Mouse (Mus musculus) T-helper 17 cell (primary cell): ENCODE results near the gene Srgap1.

ENCODE experiments used
- in situ Hi-C, 2 experiments: fragments of 300-600 bp; cut with MboI, MseI; formaldehyde crosslinking; loops; 1 replicate in 1 of 2; 2 replicates in 1 of 2; pipeline ENCODE4 v1.15.1; 2025; ENCODE audit warnings: high pct_unique_total_duplicates in 2 of 2

Srgap1 gene

GRCm38 (mm10) chr10:122046904-122047726 lies at the start of gene Srgap1:
Gene Srgap1, minus strand, starts transcription at chr10:122047315.
- in situ Hi-C loops = loop anchor here (5.0 to 25.0 kb wide), 2 partner anchors 300 to 1835 kb away; partner anchors contain the start of genes Irak3 (in 1 of the 2) and Tmbim4 (in 1 of the 2)

GRCm38 (mm10) chr10:122096462-122096979 lies 49.4 kb upstream of the Srgap1 start:
- in situ Hi-C loops = loop anchor here in 1 of 2 experiments (5.0 to 10.0 kb wide), 2 partner anchors 701 to 1098 kb away; partner anchors contain the start of gene Usp15

GRCm38 (mm10) chr10:122090472-122090871 lies 43.4 kb upstream of the Srgap1 start:
- in situ Hi-C loops = loop anchor here in 1 of 2 experiments (10.0 kb wide), 1 partner anchor 1104 kb away; the partner anchor contains the start of gene Usp15

GRCm38 (mm10) chr10:122081352-122081751 lies 34.2 kb upstream of the Srgap1 start:
- in situ Hi-C loops = no loop called here

- in situ Hi-C loops = no loop called here
These were observed 22.0 kb upstream of the Srgap1 start for GRCm38 (mm10) chr10:122069153-122069552.

GRCm38 (mm10) chr10:122055826-122056225 lies 8.7 kb upstream of the Srgap1 start:
- in situ Hi-C loops = loop anchor here in 1 of 2 experiments (5.0 kb wide), 1 partner anchor 414 kb away; the partner anchor contains the start of gene D930020B18Rik

GRCm38 (mm10) chr10:122054535-122054934 lies 7.4 kb upstream of the Srgap1 start:
- in situ Hi-C loops = no loop called here

- in situ Hi-C loops = no loop called here
These were observed 4.7 kb upstream of the Srgap1 start for GRCm38 (mm10) chr10:122051831-122052230.

- in situ Hi-C loops = loop anchor here (5.0 to 25.0 kb wide), 2 partner anchors 301 to 1836 kb away; partner anchors contain the start of genes Irak3 (in 1 of the 2) and Tmbim4 (in 1 of the 2)
These were observed 731 bp upstream of the Srgap1 start for GRCm38 (mm10) chr10:122047727-122048365.

- in situ Hi-C loops = loop anchor here (5.0 to 25.0 kb wide), 2 partner anchors 299 to 1834 kb away; partner anchors contain the start of genes Irak3 (in 1 of the 2) and Tmbim4 (in 1 of the 2)
These were observed 608 bp downstream of the Srgap1 start for GRCm38 (mm10) chr10:122046511-122046903.

GRCm38 (mm10) chr10:122045946-122046345 lies 1.2 kb downstream of the Srgap1 start:
- in situ Hi-C loops = loop anchor here (5.0 to 25.0 kb wide), 2 partner anchors 299 to 1834 kb away; partner anchors contain the start of genes Irak3 (in 1 of the 2) and Tmbim4 (in 1 of the 2)

- in situ Hi-C loops = loop anchor here (5.0 to 25.0 kb wide), 6 partner anchors 288 to 1833 kb away; partner anchors contain the start of genes Irak3 (in 1 of the 2) and Tmbim4 (in 1 of the 2)
These were observed 2.2 kb downstream of the Srgap1 start for GRCm38 (mm10) chr10:122044926-122045325.

- in situ Hi-C loops = loop anchor here (5.0 to 25.0 kb wide), 5 partner anchors 283 to 1828 kb away; partner anchors contain the start of genes Irak3 (in 1 of the 2) and Tmbim4 (in 1 of the 2)
These were observed 6.7 kb downstream of the Srgap1 start for GRCm38 (mm10) chr10:122040372-122040771.

GRCm38 (mm10) chr10:122039566-122039965 lies 7.5 kb downstream of the Srgap1 start:
- in situ Hi-C loops = loop anchor here in 1 of 2 experiments (25.0 kb wide), 1 partner anchor 1827 kb away; the partner anchor contains the start of genes Irak3 and Tmbim4

- in situ Hi-C loops = loop anchor here in 1 of 2 experiments (25.0 kb wide), 1 partner anchor 1826 kb away; the partner anchor contains the start of genes Irak3 and Tmbim4
These were observed 8.6 kb downstream of the Srgap1 start for GRCm38 (mm10) chr10:122038554-122038953.

GRCm38 (mm10) chr10:122033271-122033670 lies 13.8 kb downstream of the Srgap1 start:
- in situ Hi-C loops = loop anchor here in 1 of 2 experiments (25.0 kb wide), 1 partner anchor 1821 kb away; the partner anchor contains the start of genes Irak3 and Tmbim4

GRCm38 (mm10) chr10:122030420-122030819 lies 16.7 kb downstream of the Srgap1 start:
- in situ Hi-C loops = loop anchor here in 1 of 2 experiments (25.0 kb wide), 1 partner anchor 1818 kb away; the partner anchor contains the start of genes Irak3 and Tmbim4

- in situ Hi-C loops = loop anchor here in 1 of 2 experiments (25.0 kb wide), 1 partner anchor 1817 kb away; the partner anchor contains the start of genes Irak3 and Tmbim4
These were observed 17.4 kb downstream of the Srgap1 start for GRCm38 (mm10) chr10:122029738-122030137.

GRCm38 (mm10) chr10:122025198-122025597 lies 21.9 kb downstream of the Srgap1 start:
- in situ Hi-C loops = loop anchor here in 1 of 2 experiments (25.0 kb wide), 1 partner anchor 1813 kb away; the partner anchor contains the start of genes Irak3 and Tmbim4

GRCm38 (mm10) chr10:122020906-122021305 lies 26.2 kb downstream of the Srgap1 start:
- in situ Hi-C loops = no loop called here
